Mouse (Mus musculus): ENCODE measurements around the gene Cfap46.

DNA sequence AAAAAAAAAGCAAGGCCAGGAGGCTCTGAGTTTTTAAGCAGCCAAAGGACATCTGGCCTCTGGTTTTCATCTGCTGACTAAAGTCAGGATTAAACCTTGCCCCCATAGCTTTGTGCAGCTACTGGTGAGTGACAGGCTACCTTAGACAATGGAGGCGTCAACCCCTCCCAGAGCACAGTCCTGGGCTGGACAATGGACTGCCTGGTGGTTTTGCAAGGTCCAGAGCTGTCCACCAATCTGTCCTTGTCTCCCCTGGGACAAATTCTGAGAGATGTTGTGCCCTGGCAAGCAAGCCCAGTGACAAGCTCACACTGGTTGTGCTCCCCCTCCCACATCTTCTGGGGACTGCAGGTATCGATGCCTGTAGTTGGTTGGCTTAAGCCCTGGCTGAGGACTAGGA is 132.1 kb downstream of the Cfap46 start:
- no peak for TF ChIP-seq GATA1 (IDR thresholded peaks at IDR 0.05; ENCODE audit: borderline replicate concordance, low read length)
- TF ChIP-seq FLI1 (IDR thresholded peaks at IDR 0.05; ENCODE audit: low read length), result no peak

All from megakaryocyte, embryonic 14.5 days (primary cell).